Mouse (Mus musculus): ENCODE measurements around the gene Atp6v0d1. TPM values are rescaled to one million over a fixed set of nuclear protein-coding genes. Genes with fewer than 3 reads are reported as not detected.
A peak's percentile ranks its signal among the peaks of the same experiment; 100 is the strongest.

The Atp6v0d1 gene
- polyA plus RNA-seq, 1 experiment from 2014 or later = 129 TPM

GRCm38 (mm10) chr8:105477792-105478191, 88.1 kb downstream of the Atp6v0d1 start:
- no peak for ATAC-seq (ENCODE audit: low FRiP score)

GRCm38 (mm10) chr8:105476628-105477413, 89.0 kb downstream of the Atp6v0d1 start:
- 40% methylated on average over 25 of the region's 25 CpGs for WGBS

More at GRCm38 (mm10) chr8:105477792-105478191, 88.1 kb downstream of the Atp6v0d1 start:
- Histone ChIP-seq H3K4me1 (ENCODE audit: control insufficient read depth, insufficient read depth, low read length) (peaks cover 32% of the 10 kb centered on the region), H3K9me3 (ENCODE audit: control insufficient read depth, low read length) (no peaks in the 10 kb centered on the region), H3K27ac (ENCODE audit: low read depth, low read length) (no peak overlapping the region), H3K36me3 (ENCODE audit: control insufficient read depth, insufficient read depth, low read length) (no peaks in the 10 kb centered on the region), H3K27me3 (ENCODE audit: control insufficient read depth, insufficient read depth, low read length) (peaks cover 10% of the 10 kb centered on the region), H3K4me2 (no peak overlapping the region), H3K4me3 (ENCODE audit: low read depth, low read length) (no peak overlapping the region), H3K9ac (ENCODE audit: low read length) (no peak overlapping the region)
- no peak for DNase-seq (ENCODE audit: low spot score, missing footprints)
- 79% methylated on average over 3 of the region's 3 CpGs for WGBS

GRCm38 (mm10) chr8:105476161-105476560, 89.7 kb downstream of the Atp6v0d1 start:
- DNase-seq (ENCODE audit: low spot score, missing footprints) (no peak), ATAC-seq (ENCODE audit: low FRiP score) (no peak)
- H3K27me3 ChIP-seq (ENCODE audit: control insufficient read depth, insufficient read depth, low read length) = peaks cover 19% of the 10 kb centered on the region
- peaks cover 45% of the 10 kb centered on the region for H3K4me1 ChIP-seq (ENCODE audit: control insufficient read depth, insufficient read depth, low read length)
- WGBS = 90% methylated on average over 7 of the region's 7 CpGs
- no peak overlapping the region for H3K27ac ChIP-seq (ENCODE audit: low read depth, low read length)
- no peak overlapping the region for H3K4me3 ChIP-seq (ENCODE audit: low read depth, low read length)
- no peak overlapping the region for H3K9ac ChIP-seq (ENCODE audit: low read length)
- no peaks in the 10 kb centered on the region for H3K9me3 ChIP-seq (ENCODE audit: control insufficient read depth, low read length)
- H3K4me2 ChIP-seq = no peak overlapping the region
- no peaks in the 10 kb centered on the region for H3K36me3 ChIP-seq (ENCODE audit: control insufficient read depth, insufficient read depth, low read length)

More at GRCm38 (mm10) chr8:105476628-105477413, 89.0 kb downstream of the Atp6v0d1 start:
- Histone ChIP-seq H3K4me2 (no peak overlapping the region), H3K9ac (ENCODE audit: low read length) (no peak overlapping the region), H3K4me3 (ENCODE audit: low read depth, low read length) (no peak overlapping the region), H3K27me3 (ENCODE audit: control insufficient read depth, insufficient read depth, low read length) (peaks cover 16% of the 10 kb centered on the region), H3K9me3 (ENCODE audit: control insufficient read depth, low read length) (no peaks in the 10 kb centered on the region), H3K36me3 (ENCODE audit: control insufficient read depth, insufficient read depth, low read length) (no peaks in the 10 kb centered on the region), H3K4me1 (ENCODE audit: control insufficient read depth, insufficient read depth, low read length) (peaks cover 42% of the 10 kb centered on the region), H3K27ac (ENCODE audit: low read depth, low read length) (no peak overlapping the region)
- DNase-seq (ENCODE audit: low spot score, missing footprints) (peak; percentile 91), ATAC-seq (ENCODE audit: low FRiP score) (peak; percentile 41)

GRCm38 (mm10) chr8:105475742-105476141, 90.1 kb downstream of the Atp6v0d1 start:
- Histone ChIP-seq H3K36me3 (ENCODE audit: control insufficient read depth, insufficient read depth, low read length) (no peaks in the 10 kb centered on the region), H3K4me1 (ENCODE audit: control insufficient read depth, insufficient read depth, low read length) (peaks cover 45% of the 10 kb centered on the region), H3K27ac (ENCODE audit: low read depth, low read length) (no peak overlapping the region), H3K27me3 (ENCODE audit: control insufficient read depth, insufficient read depth, low read length) (peaks cover 19% of the 10 kb centered on the region), H3K9me3 (ENCODE audit: control insufficient read depth, low read length) (no peaks in the 10 kb centered on the region), H3K4me2 (no peak overlapping the region), H3K4me3 (ENCODE audit: low read depth, low read length) (no peak overlapping the region), H3K9ac (ENCODE audit: low read length) (peak overlapping the region; percentile 39; the same call in 1 of the 2 replicates)
- 89% methylated on average over 8 of the region's 8 CpGs for WGBS
- ATAC-seq (ENCODE audit: low FRiP score) = no peak
- DNase-seq (ENCODE audit: low spot score, missing footprints) = no peak

- Histone ChIP-seq H3K9ac (ENCODE audit: low read length) (peak overlapping the region; percentile 39), H3K4me3 (ENCODE audit: low read depth, low read length) (no peak overlapping the region), H3K9me3 (ENCODE audit: control insufficient read depth, low read length) (no peaks in the 10 kb centered on the region), H3K27ac (ENCODE audit: low read depth, low read length) (no peak overlapping the region), H3K36me3 (ENCODE audit: control insufficient read depth, insufficient read depth, low read length) (no peaks in the 10 kb centered on the region), H3K4me1 (ENCODE audit: control insufficient read depth, insufficient read depth, low read length) (peaks cover 50% of the 10 kb centered on the region), H3K27me3 (ENCODE audit: control insufficient read depth, insufficient read depth, low read length) (peaks cover 19% of the 10 kb centered on the region), H3K4me2 (no peak overlapping the region)
- 24% methylated on average over 4 of the region's 4 CpGs for WGBS
- DNase-seq (ENCODE audit: low spot score, missing footprints) (no peak), ATAC-seq (ENCODE audit: low FRiP score) (no peak)
Measured at GRCm38 (mm10) chr8:105475254-105475653, 90.6 kb downstream of the Atp6v0d1 start.

GRCm38 (mm10) chr8:105474680-105475079, 91.2 kb downstream of the Atp6v0d1 start:
- H3K36me3 ChIP-seq (ENCODE audit: control insufficient read depth, insufficient read depth, low read length) = no peaks in the 10 kb centered on the region
- peaks cover 19% of the 10 kb centered on the region for H3K27me3 ChIP-seq (ENCODE audit: control insufficient read depth, insufficient read depth, low read length)
- no peak for DNase-seq (ENCODE audit: low spot score, missing footprints)
- 42% methylated on average over 5 of the region's 5 CpGs for WGBS
- no peaks in the 10 kb centered on the region for H3K9me3 ChIP-seq (ENCODE audit: control insufficient read depth, low read length)
- H3K4me3 ChIP-seq (ENCODE audit: low read depth, low read length) = no peak overlapping the region
- no peak for ATAC-seq (ENCODE audit: low FRiP score)
- peaks cover 56% of the 10 kb centered on the region for H3K4me1 ChIP-seq (ENCODE audit: control insufficient read depth, insufficient read depth, low read length)
- H3K9ac ChIP-seq (ENCODE audit: low read length) = peak overlapping the region; percentile 39
- H3K4me2 ChIP-seq = peak overlapping the region; percentile 10; the same call in 1 of the 2 replicates
- H3K27ac ChIP-seq (ENCODE audit: low read depth, low read length) = no peak overlapping the region

MicroRNAs within 50 kb of the gene (microRNA counts, 519-probe panel; counts per million panel counts)
- microRNA mmu-miR-1966 = not detected

Small RNAs within 50 kb of the gene (microRNA-seq; reads per million reads assigned to microRNA genes)
- not detected for gene Mir1966

Other genes starting within 250 kb of the Atp6v0d1 start
- gene Lrrc29, start 239.8 kb downstream of the Atp6v0d1 start, polyA plus RNA-seq (2014; fragmentation: Nextera tagmentation; extraction: Ambion mirVana) = 0.91 and 1.1 TPM in 2 replicates
- gene Tmem208, start 239.7 kb downstream of the Atp6v0d1 start, polyA plus RNA-seq (2014; fragmentation: Nextera tagmentation; extraction: Ambion mirVana) = 87.6 and 91.4 TPM in 2 replicates
- gene Fhod1, start 218.1 kb downstream of the Atp6v0d1 start, polyA plus RNA-seq (2014; fragmentation: Nextera tagmentation; extraction: Ambion mirVana) = 1.6 and 2.0 TPM in 2 replicates
- 2.9 and 3.2 TPM in 2 replicates for gene Slc9a5, start 217.2 kb downstream of the Atp6v0d1 start, polyA plus RNA-seq (2014; fragmentation: Nextera tagmentation; extraction: Ambion mirVana)
- 0.55 and 0.61 TPM in 2 replicates for gene Plekhg4, start 192.8 kb downstream of the Atp6v0d1 start, polyA plus RNA-seq (2014; fragmentation: Nextera tagmentation; extraction: Ambion mirVana)
- not detected in 2 replicates for gene Kctd19, start 152.5 kb downstream of the Atp6v0d1 start, polyA plus RNA-seq (2014; fragmentation: Nextera tagmentation; extraction: Ambion mirVana)
- 1.9 and 2.7 TPM in 2 replicates for gene Lrrc36, start 152.5 kb downstream of the Atp6v0d1 start, polyA plus RNA-seq (2014; fragmentation: Nextera tagmentation; extraction: Ambion mirVana)
- gene Tppp3, start 94.5 kb downstream of the Atp6v0d1 start, polyA plus RNA-seq (2014; fragmentation: Nextera tagmentation; extraction: Ambion mirVana) = 106 and 107 TPM in 2 replicates
- 14.5 and 19.0 TPM in 2 replicates for gene Zdhhc1, start 69.1 kb downstream of the Atp6v0d1 start, polyA plus RNA-seq (2014; fragmentation: Nextera tagmentation; extraction: Ambion mirVana)
- gene Hsd11b2, start 47.3 kb downstream of the Atp6v0d1 start, polyA plus RNA-seq (2014; fragmentation: Nextera tagmentation; extraction: Ambion mirVana) = 19.8 and 24.3 TPM in 2 replicates
- gene Ripor1, start 39.2 kb upstream of the Atp6v0d1 start, polyA plus RNA-seq (2014; fragmentation: Nextera tagmentation; extraction: Ambion mirVana) = 10.5 and 12.9 TPM in 2 replicates
- 112 and 115 TPM in 2 replicates for gene Ctcf, start 70.5 kb upstream of the Atp6v0d1 start, polyA plus RNA-seq (2014; fragmentation: Nextera tagmentation; extraction: Ambion mirVana)
- gene Agrp, start 71.3 kb upstream of the Atp6v0d1 start, polyA plus RNA-seq (2014; fragmentation: Nextera tagmentation; extraction: Ambion mirVana) = 0.56 and 0.68 TPM in 2 replicates
- gene Carmil2, start 120.2 kb upstream of the Atp6v0d1 start, polyA plus RNA-seq (2014; fragmentation: Nextera tagmentation; extraction: Ambion mirVana) = 2.1 and 3.3 TPM in 2 replicates
- 63.2 and 66.8 TPM in 2 replicates for gene Acd, start 135.1 kb upstream of the Atp6v0d1 start, polyA plus RNA-seq (2014; fragmentation: Nextera tagmentation; extraction: Ambion mirVana)
- 22.2 and 26.2 TPM in 2 replicates for gene Pard6a, start 135.1 kb upstream of the Atp6v0d1 start, polyA plus RNA-seq (2014; fragmentation: Nextera tagmentation; extraction: Ambion mirVana)
- not detected in 2 replicates for gene 4933405L10Rik, start 141.6 kb upstream of the Atp6v0d1 start, polyA plus RNA-seq (2014; fragmentation: Nextera tagmentation; extraction: Ambion mirVana)
- gene Enkd1, start 142.2 kb upstream of the Atp6v0d1 start, polyA plus RNA-seq (2014; fragmentation: Nextera tagmentation; extraction: Ambion mirVana) = 33.7 and 33.9 TPM in 2 replicates
- gene Gfod2, start 192.6 kb upstream of the Atp6v0d1 start, polyA plus RNA-seq (2014; fragmentation: Nextera tagmentation; extraction: Ambion mirVana) = 36.5 and 38.8 TPM in 2 replicates